Mouse (Mus musculus): ENCODE measurements at regions not wholly inside any gene's neighbourhood (a gene's known extent, or its start where the extent isn't known, plus 50 kb on each side); places are given as distances from the start of the nearest gene placed in this dataset.

DNA sequence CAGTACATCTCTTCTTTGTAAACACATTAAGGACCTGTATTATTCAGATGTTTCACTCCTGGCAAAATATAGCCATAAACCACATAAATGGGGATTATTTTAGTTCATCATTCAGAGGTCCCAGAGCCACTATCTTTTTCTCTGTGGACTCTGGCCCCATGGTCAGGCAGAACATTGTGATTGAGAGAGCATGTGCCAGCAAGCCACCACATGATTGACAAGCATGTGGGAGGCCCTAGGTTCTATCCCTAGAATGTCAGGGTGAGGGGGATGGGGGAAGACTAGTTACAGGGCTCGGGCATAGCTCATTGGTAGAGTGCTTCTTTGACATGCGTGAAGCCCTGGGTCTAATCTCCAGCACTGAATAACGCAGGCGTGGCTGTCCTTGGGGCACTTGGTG, 57.1 kb upstream of the Foxn2 start:
- TF ChIP-seq TAL1 (IDR thresholded peaks at IDR 0.05; ENCODE audit: low read length) (no peak), GATA1 (IDR thresholded peaks at IDR 0.05; ENCODE audit: low read length) (no peak)
- no peak overlapping the region for H3K4me3 ChIP-seq (replicated peaks)
- H3K9me3 ChIP-seq (ENCODE audit: control insufficient read depth, low read length) = peaks cover 10% of the 10 kb centered on the region
- H3K27me3 ChIP-seq (ENCODE audit: control insufficient read depth) = no peaks in the 10 kb centered on the region
- H3K4me1 ChIP-seq (ENCODE audit: control insufficient read depth) = no peaks in the 10 kb centered on the region
- no peaks in the 10 kb centered on the region for H3K36me3 ChIP-seq (ENCODE audit: control insufficient read depth)

GRCm38 (mm10) chr17:88388441-88388951, 52.0 kb upstream of the Foxn2 start:
- TF ChIP-seq GATA1 (IDR thresholded peaks at IDR 0.05; ENCODE audit: low read length) (no peak), TAL1 (IDR thresholded peaks at IDR 0.05; ENCODE audit: low read length) (no peak)
- Histone ChIP-seq H3K36me3 (ENCODE audit: control insufficient read depth) (no peaks in the 10 kb centered on the region), H3K4me3 (replicated peaks) (no peak overlapping the region), H3K9me3 (ENCODE audit: control insufficient read depth, low read length) (peaks cover 1% of the 10 kb centered on the region; the same call in 1 of the 2 replicates), H3K4me1 (ENCODE audit: control insufficient read depth) (no peaks in the 10 kb centered on the region), H3K27me3 (ENCODE audit: control insufficient read depth) (no peaks in the 10 kb centered on the region)

- no peak overlapping the region for H3K4me3 ChIP-seq (replicated peaks)
- H3K4me1 ChIP-seq (ENCODE audit: control insufficient read depth) = no peaks in the 10 kb centered on the region
- TF ChIP-seq GATA1 (IDR thresholded peaks at IDR 0.05; ENCODE audit: low read length) = no peak
- TF ChIP-seq TAL1 (IDR thresholded peaks at IDR 0.05; ENCODE audit: low read length) = no peak
- H3K9me3 ChIP-seq (ENCODE audit: control insufficient read depth, low read length) = no peaks in the 10 kb centered on the region
- H3K36me3 ChIP-seq (ENCODE audit: control insufficient read depth) = no peaks in the 10 kb centered on the region
- no peaks in the 10 kb centered on the region for H3K27me3 ChIP-seq (ENCODE audit: control insufficient read depth)
Measured at GRCm38 (mm10) chr17:88389668-88390461, 50.6 kb upstream of the Foxn2 start.
